Mouse (Mus musculus): ENCODE measurements around the gene Fgd1.

The Fgd1 gene

GRCm38 (mm10) chrX:151045850-151046249, at the start of gene Fgd1:
TSS of gene Fgd1 (plus strand) at chrX:151046150.
- DNase-seq: no peak

- DNase-seq: no peak
Measured at GRCm38 (mm10) chrX:150996775-150997174, 49.2 kb upstream of the Fgd1 start.

GRCm38 (mm10) chrX:151016938-151017877, 28.7 kb upstream of the Fgd1 start, which contains the start of gene Gnl3l:
TSS of gene Gnl3l (minus strand) at chrX:151017322.
- peak; percentile 82 for DNase-seq

- no peak for DNase-seq
Measured at GRCm38 (mm10) chrX:151017897-151018296, 28.1 kb upstream of the Fgd1 start.

GRCm38 (mm10) chrX:151018798-151019197, 27.2 kb upstream of the Fgd1 start:
- DNase-seq: no peak

- no peak for DNase-seq
Measured at GRCm38 (mm10) chrX:151031400-151031799, 14.6 kb upstream of the Fgd1 start.

GRCm38 (mm10) chrX:151041223-151041622, 4.7 kb upstream of the Fgd1 start:
- DNase-seq: no peak

GRCm38 (mm10) chrX:151046321-151046720, 371 bp downstream of the Fgd1 start:
- no peak for DNase-seq

- DNase-seq: peak; percentile 34 to 46
Measured at GRCm38 (mm10) chrX:151046777-151047430, 954 bp downstream of the Fgd1 start.

- peak in 1 of 2 experiments; percentile 2 for DNase-seq
Measured at GRCm38 (mm10) chrX:151047431-151048058, 1.6 kb downstream of the Fgd1 start.

- DNase-seq: no peak
Measured at GRCm38 (mm10) chrX:151049661-151050215, 3.8 kb downstream of the Fgd1 start.

GRCm38 (mm10) chrX:151050337-151050736, 4.4 kb downstream of the Fgd1 start:
- DNase-seq: no peak

GRCm38 (mm10) chrX:151054489-151054888, 8.5 kb downstream of the Fgd1 start:
- no peak for DNase-seq

- no peak for DNase-seq
Measured at GRCm38 (mm10) chrX:151055559-151055958, 9.6 kb downstream of the Fgd1 start.

GRCm38 (mm10) chrX:151059346-151059745, 13.4 kb downstream of the Fgd1 start:
- DNase-seq: no peak

- no peak for DNase-seq
Measured at GRCm38 (mm10) chrX:151061615-151062299, 15.8 kb downstream of the Fgd1 start.

GRCm38 (mm10) chrX:151066071-151066666, 20.2 kb downstream of the Fgd1 start:
- no peak for DNase-seq

GRCm38 (mm10) chrX:151067876-151068275, 21.9 kb downstream of the Fgd1 start:
- no peak for DNase-seq

- no peak for DNase-seq
Measured at GRCm38 (mm10) chrX:151076007-151076406, 30.1 kb downstream of the Fgd1 start.

- DNase-seq: no peak
Measured at GRCm38 (mm10) chrX:151076941-151077485, 31.1 kb downstream of the Fgd1 start.

- DNase-seq: no peak
Measured at GRCm38 (mm10) chrX:151085599-151085998, 39.6 kb downstream of the Fgd1 start.

- DNase-seq: no peak
Measured at GRCm38 (mm10) chrX:151087418-151087817, 41.5 kb downstream of the Fgd1 start.

Measured in spleen, adult 18-20 months (tissue).